Mouse (Mus musculus) 3134 (cell line): ENCODE measurements around the gene Ptpn11.
"Not testable (repeated sequence)": the region's sequence is repeated elsewhere in the genome, so short reads cannot be mapped to it uniquely, and the experiment has no call there.

Source experiments
- DNase-seq: peaks from one replicate; pipeline ENCODE4 v3.0.0-alpha.2; 2011; ENCODE audit warnings: low spot score; ENCODE audit not compliant: insufficient read length; ENCODE audit errors: extremely low read depth

Gene Ptpn11

DNA sequence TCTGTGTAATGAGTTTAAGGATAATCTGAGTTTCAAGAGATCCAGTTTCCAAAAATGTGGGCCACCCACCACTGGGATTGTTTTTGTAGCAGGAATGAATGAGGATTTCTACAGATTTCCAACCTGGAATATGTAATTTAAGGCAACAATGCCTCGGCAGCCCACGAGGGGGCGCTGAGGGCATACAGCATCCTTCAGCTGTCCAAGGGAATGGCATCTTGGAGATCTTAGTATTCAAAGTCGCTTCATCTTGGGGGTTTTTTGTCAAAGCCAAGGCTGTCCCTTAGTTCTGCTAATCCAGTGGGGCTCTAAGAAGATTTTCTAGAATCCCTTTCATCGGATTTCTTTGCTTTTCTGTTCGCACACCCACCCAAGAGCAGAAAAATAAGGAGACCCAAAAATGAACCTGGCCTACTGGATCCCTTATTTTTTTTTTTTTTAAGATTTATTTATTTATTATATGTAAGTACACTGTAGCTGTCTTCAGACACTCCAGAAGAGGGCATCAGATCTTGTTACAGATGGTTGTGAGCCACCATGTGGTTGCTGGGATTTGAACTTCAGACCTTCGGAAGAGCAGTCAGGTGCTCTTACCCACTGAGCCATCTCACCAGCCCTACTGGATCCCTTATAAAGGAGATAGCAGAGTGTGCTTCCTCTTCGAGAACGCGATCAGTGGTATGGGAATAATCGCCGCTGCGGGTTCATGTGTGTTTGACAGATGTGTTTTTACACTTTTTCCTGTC is 24.4 kb upstream of the Ptpn11 start:
- no peak for DNase-seq

DNA sequence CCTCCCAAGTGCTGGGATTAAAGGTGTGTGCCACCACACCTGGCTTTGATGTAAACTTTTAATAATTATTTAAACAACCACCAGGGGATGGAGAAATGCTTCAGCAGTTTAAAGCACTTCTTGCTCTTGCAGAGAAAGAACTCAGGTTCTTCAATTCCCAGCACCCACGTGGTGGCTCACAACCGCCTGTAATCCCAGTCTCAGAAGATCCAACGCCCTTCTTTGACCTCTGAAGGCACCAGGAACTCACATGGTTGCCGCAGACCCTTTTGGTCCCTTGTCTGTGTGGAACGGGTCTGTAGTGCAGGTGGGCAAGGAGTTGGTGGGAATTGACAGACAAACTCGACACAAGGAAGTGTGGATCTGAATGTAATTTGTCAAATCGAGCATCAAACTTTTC is 23.5 kb upstream of the Ptpn11 start:
- DNase-seq: no peak

DNA sequence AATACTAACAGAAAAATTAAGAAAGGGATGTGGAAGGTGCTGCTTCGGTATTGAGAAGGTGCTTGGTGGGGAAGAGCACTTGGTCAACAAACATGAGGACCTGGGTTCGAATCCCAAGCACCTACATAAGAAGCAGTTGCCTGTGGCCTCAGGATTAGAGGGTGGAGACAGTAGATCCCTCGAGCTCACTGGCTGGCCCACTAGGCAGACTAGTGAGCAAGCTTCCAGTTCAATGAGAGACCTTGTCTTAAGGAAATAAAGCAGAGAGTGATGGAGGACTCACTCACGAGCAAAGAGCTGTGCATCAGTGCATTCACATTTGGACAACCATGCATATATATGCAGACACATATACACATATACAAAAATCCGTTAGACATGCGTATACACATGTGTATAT is 20.9 kb upstream of the Ptpn11 start:
- DNase-seq: no peak

DNA sequence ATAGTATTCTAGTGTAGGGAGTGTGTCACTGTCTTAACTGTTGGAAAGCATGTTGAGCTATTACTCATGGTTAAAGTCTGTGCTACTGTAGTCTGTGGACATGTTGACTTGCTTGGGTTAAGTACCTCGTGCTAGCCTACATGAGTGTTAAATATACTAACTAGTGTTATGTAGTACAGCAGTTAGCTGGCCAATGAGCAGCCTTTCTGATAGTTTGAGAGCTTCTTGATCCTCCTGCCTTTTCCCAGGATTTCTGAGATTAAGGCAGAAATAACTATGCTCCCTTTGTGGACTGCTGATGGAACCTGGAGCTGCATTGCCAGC is 19.4 kb upstream of the Ptpn11 start:
- DNase-seq: no peak

DNA sequence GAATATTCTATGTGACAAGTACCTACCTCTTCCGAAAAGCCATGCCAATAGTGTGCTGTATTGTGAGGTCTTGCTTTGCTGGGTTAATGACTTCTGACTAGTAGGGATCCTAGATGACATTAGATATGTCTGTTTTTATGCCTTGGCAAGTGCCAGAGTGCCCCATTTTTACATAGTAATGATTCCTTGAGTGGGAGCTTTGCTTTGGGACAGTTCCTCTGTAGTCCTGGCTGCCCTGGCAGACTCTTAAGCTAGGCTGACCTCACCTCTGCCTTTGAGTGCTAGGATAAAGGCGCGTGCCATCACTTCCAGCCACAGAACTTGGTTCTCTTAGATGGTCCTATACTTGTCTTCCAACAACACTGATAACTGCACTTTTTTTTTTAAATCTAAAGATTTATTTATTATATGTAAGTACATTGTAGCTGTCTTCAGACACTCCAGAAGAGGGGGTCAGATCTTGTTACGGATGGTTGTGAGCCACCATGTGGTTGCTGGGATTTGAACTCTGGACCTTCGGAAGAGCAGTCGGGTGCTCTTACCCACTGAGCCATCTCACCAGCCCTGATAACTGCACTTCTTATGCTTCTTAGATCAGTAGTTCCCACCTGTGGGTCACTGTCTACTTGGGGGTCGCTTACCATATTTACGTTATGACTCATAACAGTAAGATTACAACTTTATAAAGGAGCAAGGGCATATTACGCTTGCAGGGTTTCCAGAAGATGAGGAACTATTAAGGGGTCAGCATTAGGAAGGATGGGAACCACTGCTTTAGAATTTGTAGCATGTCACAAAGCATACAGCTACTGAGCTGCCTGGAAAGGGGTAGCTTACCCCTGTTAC is 18.8 kb upstream of the Ptpn11 start:
- no peak for DNase-seq

DNA sequence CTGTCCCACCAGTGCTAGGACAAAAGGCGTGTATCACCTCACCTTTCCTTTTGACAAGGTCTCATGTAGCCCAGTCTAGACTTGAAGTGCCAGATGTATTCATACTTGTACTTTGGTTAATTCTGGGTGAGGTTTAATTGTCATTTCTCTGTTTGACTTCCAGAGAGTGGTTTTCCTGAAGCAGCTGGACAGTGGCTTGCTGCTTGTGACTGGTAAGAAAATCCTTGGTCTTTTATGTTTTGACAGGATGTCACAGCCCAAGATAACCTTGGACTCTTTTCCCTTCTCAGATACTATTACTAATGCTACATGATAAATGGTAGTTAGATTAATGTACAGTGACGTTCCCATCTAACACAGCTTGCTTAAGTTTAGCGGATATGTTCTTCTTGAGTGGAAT is 15.8 kb upstream of the Ptpn11 start:
- no peak for DNase-seq

DNA sequence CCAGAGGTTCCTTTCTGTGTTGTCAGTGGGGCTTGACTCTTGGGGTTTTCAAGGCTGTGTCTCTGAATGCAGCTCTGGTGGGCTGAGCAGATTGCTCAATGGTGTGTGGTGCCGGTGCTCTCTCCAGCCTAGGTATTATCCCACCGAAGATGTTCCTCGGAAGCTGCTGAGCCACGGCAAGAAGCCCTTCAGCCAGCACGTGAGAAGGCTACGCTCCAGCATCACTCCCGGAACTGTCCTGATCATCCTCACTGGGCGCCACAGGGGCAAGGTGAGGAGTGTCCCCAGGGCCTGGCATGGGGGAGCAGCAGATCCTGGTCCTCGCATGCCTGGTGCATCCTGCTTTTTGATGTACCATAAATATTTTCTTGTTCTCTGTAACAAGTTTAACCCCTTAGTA is 15.3 kb upstream of the Ptpn11 start:
- DNase-seq: no peak

DNA sequence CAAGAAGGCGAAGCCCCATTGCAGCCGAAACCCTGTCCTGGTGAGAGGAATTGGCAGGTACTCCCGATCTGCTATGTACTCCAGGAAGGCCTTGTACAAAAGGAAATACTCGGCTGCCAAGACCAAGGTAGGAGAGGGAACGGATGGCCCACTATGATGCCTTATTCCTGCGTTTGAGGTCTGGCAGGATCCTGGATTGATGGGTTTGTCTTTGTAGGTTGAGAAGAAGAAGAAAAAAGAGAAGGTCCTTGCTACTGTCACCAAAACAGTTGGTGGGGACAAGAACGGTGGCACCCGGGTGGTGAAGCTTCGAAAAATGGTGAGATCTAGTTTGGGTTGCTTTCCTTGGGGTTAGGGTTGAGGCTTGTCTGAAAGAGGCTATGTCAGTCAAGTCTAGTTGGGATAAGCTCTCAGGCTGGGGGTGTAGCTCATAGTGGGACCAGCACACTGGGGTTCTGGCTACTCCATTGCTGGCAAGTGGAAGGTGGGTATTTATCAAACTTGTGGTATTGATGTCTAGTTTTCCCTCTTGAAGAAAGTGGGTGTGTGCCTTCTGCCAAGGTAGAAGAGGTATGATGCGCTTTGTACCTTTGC is 14.4 kb upstream of the Ptpn11 start:
- DNase-seq: not testable (repeated sequence)

DNA sequence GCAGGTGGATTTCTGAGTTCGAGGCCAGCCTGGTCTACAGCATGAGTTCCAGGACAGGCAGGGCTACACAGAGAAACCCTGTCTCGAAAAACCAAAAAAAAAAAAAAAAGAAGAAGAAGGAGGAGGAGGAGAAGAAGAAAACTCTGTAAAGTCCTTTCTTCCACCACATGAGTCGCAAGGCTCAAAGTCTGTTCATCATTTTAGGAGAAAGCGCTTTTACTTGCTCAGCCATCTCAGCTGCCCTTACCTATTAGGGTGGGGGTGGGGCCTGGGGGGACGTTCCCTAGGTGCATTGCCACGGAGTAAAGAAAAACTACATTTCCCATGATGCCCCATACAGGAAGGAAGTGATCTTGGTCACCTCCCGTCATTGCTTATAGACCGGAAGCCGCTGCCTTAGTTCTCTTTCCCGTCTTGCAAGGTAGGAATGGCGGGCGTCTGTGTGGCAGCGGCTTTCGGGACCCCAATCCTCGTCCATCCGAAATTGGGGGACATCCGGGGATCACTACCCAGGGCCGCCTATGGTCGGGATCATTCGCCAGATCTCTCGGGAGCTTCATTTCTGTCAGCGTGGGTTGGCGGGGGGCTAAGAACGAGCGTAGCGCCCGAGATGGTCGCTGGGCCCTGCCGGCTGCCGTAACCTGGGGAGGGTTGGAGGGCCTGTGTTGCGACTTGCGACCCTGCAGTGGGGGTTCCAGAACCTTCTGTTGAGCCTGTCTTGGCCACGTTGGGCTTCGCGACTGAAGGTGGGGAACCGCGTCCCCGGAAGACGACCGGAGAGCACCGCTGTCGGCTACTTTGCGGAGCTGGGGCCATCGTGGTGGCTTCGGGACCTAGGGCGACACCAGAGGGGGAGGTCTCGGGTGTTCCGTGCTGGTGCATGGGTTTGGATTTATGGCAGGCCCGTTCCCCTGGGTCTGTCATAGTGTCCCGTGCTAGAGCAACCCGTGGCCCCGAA is 13.2 kb upstream of the Ptpn11 start, which contains the start of gene Rpl6:
Gene Rpl6, plus strand, starts transcription at position 350 of the 958 bp plus-strand sequence.
- peak; percentile 81 for DNase-seq

DNA sequence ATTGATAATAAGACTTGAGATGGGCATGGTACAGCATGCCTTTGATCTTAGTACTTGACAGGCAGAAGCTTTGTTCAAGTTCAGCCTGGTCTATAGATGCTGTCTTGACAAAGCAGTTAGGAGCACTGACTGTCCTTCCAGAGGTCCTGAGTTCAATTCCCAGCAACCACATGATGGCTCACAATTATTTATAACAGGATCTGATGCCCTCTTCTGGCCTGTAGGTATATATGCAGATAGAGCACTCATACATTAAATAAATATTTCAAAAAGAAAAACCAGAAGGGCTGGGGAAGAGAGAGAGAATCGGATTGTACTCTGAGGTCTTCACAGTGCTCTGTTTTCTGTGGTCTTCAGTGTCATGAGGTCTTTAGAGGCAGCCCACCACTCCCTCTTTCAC is 11.3 kb upstream of the Ptpn11 start:
- DNase-seq: no peak

DNA sequence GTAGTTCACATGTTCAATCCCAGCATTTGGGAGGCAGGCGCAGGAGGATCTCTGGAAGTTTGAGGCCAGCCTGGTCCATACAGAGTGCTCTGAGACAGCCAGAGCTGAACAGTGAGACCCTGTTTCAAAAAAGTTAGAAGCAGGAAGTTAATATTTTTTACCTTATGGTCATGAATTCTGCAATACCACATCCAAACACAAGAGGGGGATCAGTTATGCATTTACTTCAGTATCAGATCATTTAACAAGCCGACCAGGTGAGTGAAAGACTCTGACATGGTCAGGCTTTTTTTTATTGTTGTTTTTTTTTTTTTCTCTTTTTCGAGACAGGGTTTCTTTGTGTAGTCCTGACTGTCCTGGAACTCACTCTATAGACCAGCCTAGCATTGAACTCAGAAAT is 10.5 kb upstream of the Ptpn11 start:
- DNase-seq: no peak

DNA sequence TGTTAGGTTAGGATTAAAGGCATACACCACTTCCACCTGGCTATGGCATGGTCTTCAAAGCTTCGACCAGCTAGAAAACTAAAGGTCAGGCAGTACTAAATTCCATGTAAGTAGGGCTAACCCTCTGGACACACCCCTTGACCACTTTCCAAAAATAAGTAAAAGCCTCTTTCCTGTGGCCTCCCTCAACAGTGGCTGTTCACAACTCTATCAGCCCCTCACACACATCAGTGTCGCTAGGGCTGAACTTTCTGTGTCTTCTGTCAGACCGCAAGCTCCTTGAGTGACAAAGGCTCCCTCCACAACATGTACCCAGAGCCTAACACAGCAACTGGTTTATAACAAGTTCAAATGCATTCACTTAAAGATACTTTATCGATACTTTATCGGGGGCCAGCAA is 7.2 kb upstream of the Ptpn11 start:
- no peak for DNase-seq

DNA sequence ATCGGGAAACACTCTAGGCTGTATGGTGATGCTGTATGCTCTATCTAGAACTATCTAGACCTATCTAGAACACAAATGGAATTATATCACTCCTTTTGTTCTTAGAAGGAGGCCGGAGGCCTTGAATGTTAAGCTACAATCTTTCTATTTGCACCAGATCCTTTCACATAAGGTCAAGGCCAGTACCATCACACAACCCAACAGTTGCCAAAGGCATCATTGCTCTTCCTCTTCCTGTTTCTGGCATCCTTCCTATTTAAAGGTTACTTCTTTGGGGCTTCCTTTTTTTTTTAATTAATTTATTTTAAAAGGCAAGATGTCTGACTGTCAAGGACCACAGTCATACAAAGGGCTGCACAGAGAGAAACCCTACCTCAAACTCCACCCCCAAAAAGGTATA is 6.1 kb upstream of the Ptpn11 start:
- DNase-seq: no peak

DNA sequence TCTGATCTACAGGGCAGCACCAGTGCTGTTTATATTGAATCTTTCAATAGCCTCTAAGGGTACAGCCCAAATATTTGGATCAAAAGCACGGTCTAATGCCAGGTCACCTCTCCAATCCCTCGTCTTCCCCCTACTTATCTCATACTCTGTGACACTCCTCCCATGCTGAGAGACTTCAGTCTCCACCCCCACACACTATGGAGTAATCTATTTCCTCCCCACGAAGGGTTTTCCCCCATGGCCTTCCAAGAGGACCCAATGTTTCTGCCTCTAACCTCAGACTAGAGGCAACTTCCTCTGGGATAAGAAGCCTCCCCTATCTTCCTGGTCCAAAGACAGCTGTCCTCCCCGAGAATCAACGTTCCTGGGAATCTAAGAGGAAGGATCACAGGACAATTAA is 5.6 kb upstream of the Ptpn11 start:
- no peak for DNase-seq

DNA sequence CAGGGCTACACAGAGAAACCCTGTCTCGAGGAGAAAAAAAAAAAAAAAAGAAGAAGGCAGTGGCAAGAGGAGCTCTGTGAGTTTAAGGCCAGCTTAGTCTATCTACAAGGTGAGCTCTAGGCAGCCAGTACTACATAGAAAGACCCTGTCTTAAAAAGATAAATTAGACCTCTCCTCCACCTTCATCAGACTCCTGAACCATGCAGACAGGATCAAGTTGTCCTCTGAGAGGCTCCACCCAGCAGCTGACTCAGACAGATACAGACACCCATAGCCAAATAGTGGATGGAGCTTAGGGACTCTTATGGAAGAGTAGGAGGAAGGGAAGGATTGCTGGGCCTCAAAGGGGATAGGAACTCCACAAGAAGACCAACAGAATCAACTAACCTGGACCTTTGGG is 3.0 kb upstream of the Ptpn11 start:
- DNase-seq: no peak

DNA sequence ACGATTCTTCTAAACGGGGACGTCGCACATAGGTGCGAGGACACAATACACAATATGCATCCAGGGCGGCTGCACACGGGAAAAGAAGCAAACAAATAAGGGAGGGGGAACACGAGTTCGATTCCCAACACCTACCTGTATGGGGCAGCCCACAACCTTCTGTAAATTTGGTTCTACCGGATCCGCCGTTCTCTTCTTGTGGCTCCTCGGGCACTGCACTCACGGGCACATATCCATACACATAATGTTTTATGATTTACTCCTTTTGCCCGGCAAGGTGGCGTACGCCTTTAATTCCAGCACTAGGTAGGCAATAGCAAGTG is 348 bp upstream of the Ptpn11 start:
- DNase-seq: no peak

DNA sequence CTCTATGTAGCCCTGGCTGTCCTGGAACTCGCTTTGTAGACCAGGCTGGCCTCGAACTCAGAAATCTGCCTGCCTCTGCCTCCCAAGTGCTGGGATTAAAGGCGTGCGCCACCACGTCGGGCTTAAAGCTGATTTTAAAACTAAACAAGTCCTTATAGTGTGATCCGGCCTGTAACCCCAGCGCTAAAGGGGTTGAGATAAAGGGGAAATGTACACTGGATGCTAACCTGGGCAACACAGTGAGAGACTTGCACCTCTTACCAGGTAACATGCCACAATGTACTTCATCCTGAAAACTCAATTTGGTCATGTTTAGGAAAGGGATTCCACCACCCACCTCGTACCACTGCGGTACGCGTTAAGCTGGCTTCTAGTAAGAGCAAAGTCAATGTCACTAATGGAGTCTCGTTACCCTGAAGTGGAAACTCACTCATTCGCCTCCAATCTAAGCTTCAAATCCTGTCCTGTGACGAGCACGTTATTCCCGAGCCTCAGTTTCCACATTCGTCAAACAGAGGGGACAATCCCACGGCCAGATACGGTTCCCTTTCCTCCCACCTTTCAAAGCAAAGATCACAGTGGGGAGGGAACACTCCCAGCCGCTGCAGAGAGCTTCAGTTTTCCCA is 874 bp downstream of the Ptpn11 start:
- DNase-seq: no peak

DNA sequence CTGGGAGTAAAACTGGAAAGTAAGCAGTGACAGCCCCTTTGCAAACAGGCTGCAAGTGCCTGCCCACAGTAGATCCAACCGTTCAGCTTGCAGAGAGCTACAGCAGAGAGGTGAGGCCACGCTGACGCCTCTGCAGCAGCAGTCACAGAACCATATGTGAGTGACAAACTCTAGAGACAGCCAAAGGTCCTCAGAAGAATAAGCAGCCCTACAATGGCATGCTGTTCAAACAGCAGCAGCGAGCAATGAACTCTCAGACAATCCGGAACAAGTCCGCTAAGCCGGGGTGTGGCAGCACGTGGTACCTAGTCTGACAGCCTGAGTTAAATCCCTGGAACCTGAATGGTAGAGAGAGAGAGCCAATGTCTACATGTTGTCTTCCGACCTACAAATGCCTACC is 2.0 kb downstream of the Ptpn11 start:
- no peak for DNase-seq

DNA sequence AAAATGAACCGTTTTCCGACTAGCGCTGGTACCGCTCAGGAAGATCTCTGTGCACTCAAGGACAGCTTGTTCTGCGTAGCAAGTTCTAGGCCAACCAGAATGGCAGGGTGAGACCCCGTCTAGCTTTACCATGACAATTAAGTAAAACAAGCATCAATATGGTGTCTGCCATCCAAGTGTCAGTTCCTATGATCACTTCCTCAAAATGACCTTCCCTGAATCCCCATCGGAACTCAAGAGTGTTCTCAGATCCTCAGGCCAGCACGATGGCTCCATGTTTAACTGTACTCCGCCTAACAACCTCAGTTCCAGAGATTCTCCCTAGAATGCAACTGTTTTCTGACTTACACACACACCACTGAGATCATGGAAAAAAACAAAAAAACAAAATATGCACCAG is 2.9 kb downstream of the Ptpn11 start:
- DNase-seq: no peak

DNA sequence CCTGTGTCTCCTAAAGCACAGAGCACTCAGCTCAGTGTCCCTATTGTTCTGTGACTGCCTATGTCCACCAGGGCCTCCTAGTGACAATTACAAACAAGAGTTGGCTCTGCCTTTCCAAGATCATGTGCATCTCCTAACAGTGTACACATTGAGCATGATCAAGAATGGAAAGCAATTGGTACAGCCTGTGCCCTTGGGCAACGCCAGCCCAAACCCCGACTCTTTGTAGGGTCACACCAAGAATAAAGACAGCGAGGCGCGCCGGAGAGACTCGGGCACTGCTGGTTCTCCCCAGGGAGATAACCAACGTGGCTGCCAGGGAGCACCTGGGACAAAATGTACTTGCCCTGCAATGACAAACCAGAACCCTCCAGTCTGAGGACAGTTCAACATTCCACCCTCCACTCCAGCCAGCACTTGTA is 3.6 kb downstream of the Ptpn11 start:
- DNase-seq: no peak
